Mouse (Mus musculus): ENCODE results near the gene Ror1. TPM values are rescaled to one million over a fixed set of nuclear protein-coding genes. Genes with fewer than 3 reads are reported as not detected.

Ror1 gene
- polyA plus RNA-seq, 1 experiment from 2014 or later: 1.6 TPM

DNA sequence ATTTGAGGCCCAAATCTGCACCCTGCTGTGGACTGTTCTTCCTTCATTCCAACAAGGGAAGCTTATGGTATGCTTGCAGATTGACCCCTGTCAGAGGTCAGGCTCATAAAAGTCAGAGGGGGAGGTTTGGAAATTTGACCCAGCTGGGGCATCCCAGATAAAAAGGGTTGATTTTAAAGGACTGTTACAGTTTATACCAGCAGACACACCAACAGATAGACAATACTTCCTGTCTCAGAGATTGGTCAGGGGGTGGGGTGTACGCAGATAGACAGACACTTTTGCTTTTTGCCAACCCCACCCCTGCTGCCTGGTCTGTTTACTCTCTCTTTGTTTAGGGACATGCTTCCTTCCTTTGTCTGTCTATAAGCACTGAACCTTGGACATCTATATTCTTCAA, 127.9 kb downstream of the Ror1 start:
- Histone ChIP-seq H3K36me3 (no peaks in the 10 kb centered on the region), H3K27ac (replicated peaks) (no peak overlapping the region), H3K9ac (no peak overlapping the region), H3K4me2 (no peak overlapping the region), H3K4me3 (no peak overlapping the region), H3K9me3 (no peaks in the 10 kb centered on the region), H3K4me1 (replicated peaks) (peaks cover 4% of the 10 kb centered on the region; the same call in 1 of the 2 replicates), H3K27me3 (no peaks in the 10 kb centered on the region)
- 39% methylated on average over 1 of the region's 1 CpGs for WGBS
- ATAC-seq (ENCODE audit: low FRiP score, low read depth): no peak

- ATAC-seq (ENCODE audit: low FRiP score, low read depth): no peak
- H3K36me3 ChIP-seq: no peaks in the 10 kb centered on the region
- H3K9ac ChIP-seq: no peak overlapping the region
- no peaks in the 10 kb centered on the region for H3K27me3 ChIP-seq
- WGBS: 67% methylated on average over 3 of the region's 3 CpGs
- no peak overlapping the region for H3K4me2 ChIP-seq
- H3K4me3 ChIP-seq: no peak overlapping the region
- H3K9me3 ChIP-seq: no peaks in the 10 kb centered on the region
- H3K27ac ChIP-seq (replicated peaks): no peak overlapping the region
- peaks cover 4% of the 10 kb centered on the region; the same call in 1 of the 2 replicates for H3K4me1 ChIP-seq (replicated peaks)
Observed at GRCm38 (mm10) chr4:100223965-100224364, 128.4 kb downstream of the Ror1 start.

GRCm38 (mm10) chr4:100226619-100227018, 131.0 kb downstream of the Ror1 start:
- H3K9ac ChIP-seq: no peak overlapping the region
- H3K4me2 ChIP-seq: no peak overlapping the region
- ATAC-seq (ENCODE audit: low FRiP score, low read depth): no peak
- H3K4me1 ChIP-seq (replicated peaks): peaks cover 4% of the 10 kb centered on the region; the same call in 1 of the 2 replicates
- no peaks in the 10 kb centered on the region for H3K27me3 ChIP-seq
- H3K4me3 ChIP-seq: no peak overlapping the region
- H3K36me3 ChIP-seq: no peaks in the 10 kb centered on the region
- no peak overlapping the region for H3K27ac ChIP-seq (replicated peaks)
- no peaks in the 10 kb centered on the region for H3K9me3 ChIP-seq
- WGBS: 42% methylated on average over 4 of the region's 4 CpGs

GRCm38 (mm10) chr4:100228106-100228505, 132.5 kb downstream of the Ror1 start:
- no peaks in the 10 kb centered on the region for H3K9me3 ChIP-seq
- no peaks in the 10 kb centered on the region for H3K4me1 ChIP-seq (replicated peaks)
- no peak overlapping the region for H3K4me2 ChIP-seq
- H3K27me3 ChIP-seq: no peaks in the 10 kb centered on the region
- H3K4me3 ChIP-seq: no peak overlapping the region
- no peaks in the 10 kb centered on the region for H3K36me3 ChIP-seq
- H3K9ac ChIP-seq: no peak overlapping the region
- 87% methylated on average over 3 of the region's 3 CpGs for whole genome bisulfite sequencing
- no peak overlapping the region for H3K27ac ChIP-seq (replicated peaks)
- ATAC-seq (ENCODE audit: low FRiP score, low read depth): no peak

GRCm38 (mm10) chr4:100230245-100230644, 134.7 kb downstream of the Ror1 start:
- Histone ChIP-seq H3K4me3 (no peak overlapping the region), H3K36me3 (no peaks in the 10 kb centered on the region), H3K9ac (no peak overlapping the region), H3K4me2 (no peak overlapping the region), H3K4me1 (replicated peaks) (no peaks in the 10 kb centered on the region), H3K27me3 (no peaks in the 10 kb centered on the region), H3K9me3 (no peaks in the 10 kb centered on the region), H3K27ac (replicated peaks) (no peak overlapping the region)
- 85% methylated on average over 5 of the region's 5 CpGs for WGBS
- ATAC-seq (ENCODE audit: low FRiP score, low read depth): no peak

DNA sequence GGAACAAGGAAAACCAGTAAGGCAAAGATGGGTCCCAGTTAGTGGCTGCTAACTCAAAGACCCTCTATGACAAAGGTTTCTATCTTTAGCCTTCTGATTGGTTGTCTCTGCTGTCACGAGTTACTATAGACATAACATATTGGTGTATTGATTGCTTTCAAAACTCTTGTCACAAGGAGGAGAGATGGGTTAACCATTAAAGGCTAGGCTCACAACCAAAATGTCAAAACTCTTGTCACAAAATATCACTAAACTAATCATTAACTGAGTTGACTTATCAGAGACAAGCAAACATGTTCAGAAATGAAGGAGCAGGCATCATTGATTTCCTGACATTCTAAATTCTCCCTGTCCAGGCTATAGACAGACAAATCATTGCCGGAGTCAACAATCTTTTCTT, 135.4 kb downstream of the Ror1 start:
- H3K4me3 ChIP-seq: no peak overlapping the region
- WGBS: 87% methylated on average over 2 of the region's 2 CpGs
- no peak for ATAC-seq (ENCODE audit: low FRiP score, low read depth)
- no peak overlapping the region for H3K4me2 ChIP-seq
- H3K9ac ChIP-seq: no peak overlapping the region
- no peaks in the 10 kb centered on the region for H3K36me3 ChIP-seq
- H3K9me3 ChIP-seq: no peaks in the 10 kb centered on the region
- no peaks in the 10 kb centered on the region for H3K4me1 ChIP-seq (replicated peaks)
- H3K27ac ChIP-seq (replicated peaks): no peak overlapping the region
- H3K27me3 ChIP-seq: no peaks in the 10 kb centered on the region

DNA sequence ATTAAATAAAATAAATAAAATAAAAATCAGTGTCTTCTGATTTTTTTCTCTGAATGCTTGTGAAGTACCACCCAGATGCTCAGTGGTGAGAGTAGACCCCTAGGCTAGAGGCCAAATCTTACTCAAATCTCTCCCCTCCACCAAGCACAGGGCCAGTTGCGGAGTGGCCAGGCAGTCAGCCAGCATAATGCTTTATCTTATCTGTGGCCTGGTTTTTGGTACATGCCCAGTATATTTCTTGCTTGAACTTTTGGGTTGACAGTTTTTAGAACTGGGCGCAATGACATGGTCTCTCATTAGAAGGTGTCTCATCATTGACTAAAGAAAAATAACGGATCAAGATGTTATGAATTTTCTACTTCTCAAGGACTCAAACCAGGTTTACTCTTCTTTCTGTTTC, 136.3 kb downstream of the Ror1 start:
- Histone ChIP-seq H3K27me3 (no peaks in the 10 kb centered on the region), H3K4me1 (replicated peaks) (no peaks in the 10 kb centered on the region), H3K9ac (no peak overlapping the region), H3K4me3 (no peak overlapping the region), H3K27ac (replicated peaks) (no peak overlapping the region), H3K9me3 (no peaks in the 10 kb centered on the region), H3K36me3 (no peaks in the 10 kb centered on the region), H3K4me2 (no peak overlapping the region)
- ATAC-seq (ENCODE audit: low FRiP score, low read depth): no peak
- WGBS: 98% methylated on average over 3 of the region's 3 CpGs

- H3K27ac ChIP-seq (replicated peaks): no peak overlapping the region
- H3K4me2 ChIP-seq: no peak overlapping the region
- no peak overlapping the region for H3K4me3 ChIP-seq
- no peaks in the 10 kb centered on the region for H3K4me1 ChIP-seq (replicated peaks)
- no peaks in the 10 kb centered on the region for H3K27me3 ChIP-seq
- WGBS: 95% methylated on average over 7 of the region's 7 CpGs
- H3K36me3 ChIP-seq: no peaks in the 10 kb centered on the region
- ATAC-seq (ENCODE audit: low FRiP score, low read depth): no peak
- H3K9me3 ChIP-seq: no peaks in the 10 kb centered on the region
- no peak overlapping the region for H3K9ac ChIP-seq
Observed at GRCm38 (mm10) chr4:100232541-100232940, 136.9 kb downstream of the Ror1 start.

DNA sequence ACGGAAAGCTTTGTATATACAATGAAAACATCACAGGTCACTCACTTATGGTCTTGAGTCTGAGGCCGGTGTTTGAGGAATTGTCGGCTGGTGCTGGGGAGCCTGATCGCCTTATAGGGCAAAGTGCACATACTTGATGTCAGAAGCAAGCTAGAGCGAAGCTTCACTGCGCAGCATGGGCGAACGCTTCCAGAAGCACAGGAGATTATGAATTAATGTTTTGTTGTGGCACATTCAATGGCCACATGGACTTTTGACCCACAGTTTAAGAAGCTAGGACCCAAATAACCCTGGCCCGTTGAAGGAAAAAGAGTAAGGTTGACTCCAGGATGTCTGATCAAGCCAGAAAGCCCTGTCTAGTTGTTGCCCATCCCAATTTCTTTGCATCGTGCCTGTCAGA, 138.2 kb downstream of the Ror1 start:
- Histone ChIP-seq H3K36me3 (no peaks in the 10 kb centered on the region), H3K4me3 (no peak overlapping the region), H3K9ac (no peak overlapping the region), H3K4me2 (no peak overlapping the region), H3K27me3 (no peaks in the 10 kb centered on the region), H3K9me3 (no peaks in the 10 kb centered on the region), H3K4me1 (replicated peaks) (no peaks in the 10 kb centered on the region), H3K27ac (replicated peaks) (no peak overlapping the region)
- 91% methylated on average over 10 of the region's 10 CpGs for WGBS
- no peak for ATAC-seq (ENCODE audit: low FRiP score, low read depth)

- Histone ChIP-seq H3K4me3 (no peak overlapping the region), H3K9ac (no peak overlapping the region), H3K27me3 (no peaks in the 10 kb centered on the region), H3K27ac (replicated peaks) (no peak overlapping the region), H3K4me2 (no peak overlapping the region), H3K36me3 (no peaks in the 10 kb centered on the region), H3K9me3 (no peaks in the 10 kb centered on the region), H3K4me1 (replicated peaks) (no peaks in the 10 kb centered on the region)
- ATAC-seq (ENCODE audit: low FRiP score, low read depth): no peak
- WGBS: 86% methylated on average over 3 of the region's 3 CpGs
Observed at GRCm38 (mm10) chr4:100236339-100236738, 140.7 kb downstream of the Ror1 start.

DNA sequence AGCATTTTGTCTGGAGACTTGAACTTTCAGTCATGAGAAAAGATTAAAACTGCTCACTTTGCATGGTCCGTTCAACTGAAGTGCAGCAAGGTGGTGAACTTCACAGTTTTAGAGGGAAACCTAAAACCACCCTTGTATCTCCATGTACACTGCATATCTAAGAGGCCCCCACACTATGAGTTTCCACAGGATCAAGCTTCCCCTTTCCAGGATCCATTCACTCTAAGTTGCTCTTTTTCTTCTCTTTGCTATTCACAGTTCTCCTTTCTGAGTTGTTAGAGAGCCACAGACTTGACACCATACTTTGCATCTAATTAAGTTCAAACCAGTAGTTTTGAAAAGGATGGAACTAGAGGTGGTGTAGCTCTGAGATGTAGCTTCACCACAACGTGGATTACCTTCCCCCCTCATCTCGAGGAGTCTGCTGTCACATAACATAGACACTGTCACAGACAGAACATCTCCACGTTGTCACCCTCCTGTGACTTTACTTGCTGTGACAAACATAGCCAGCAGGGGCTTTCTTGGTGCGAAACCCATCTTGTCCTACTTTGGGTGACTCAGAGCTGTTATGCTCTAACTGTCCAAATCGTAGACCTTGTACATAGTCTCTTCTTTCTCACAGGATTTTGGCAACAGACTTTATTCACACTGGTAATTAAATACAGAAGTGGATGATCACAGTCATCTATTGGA, 146.6 kb downstream of the Ror1 start:
- Histone ChIP-seq H3K4me2 (no peak overlapping the region), H3K9me3 (no peaks in the 10 kb centered on the region), H3K36me3 (no peaks in the 10 kb centered on the region), H3K4me3 (no peak overlapping the region), H3K27me3 (no peaks in the 10 kb centered on the region), H3K9ac (no peak overlapping the region), H3K4me1 (replicated peaks) (no peaks in the 10 kb centered on the region), H3K27ac (replicated peaks) (no peak overlapping the region)
- ATAC-seq (ENCODE audit: low FRiP score, low read depth): no peak
- 84% methylated on average over 6 of the region's 6 CpGs for WGBS

DNA sequence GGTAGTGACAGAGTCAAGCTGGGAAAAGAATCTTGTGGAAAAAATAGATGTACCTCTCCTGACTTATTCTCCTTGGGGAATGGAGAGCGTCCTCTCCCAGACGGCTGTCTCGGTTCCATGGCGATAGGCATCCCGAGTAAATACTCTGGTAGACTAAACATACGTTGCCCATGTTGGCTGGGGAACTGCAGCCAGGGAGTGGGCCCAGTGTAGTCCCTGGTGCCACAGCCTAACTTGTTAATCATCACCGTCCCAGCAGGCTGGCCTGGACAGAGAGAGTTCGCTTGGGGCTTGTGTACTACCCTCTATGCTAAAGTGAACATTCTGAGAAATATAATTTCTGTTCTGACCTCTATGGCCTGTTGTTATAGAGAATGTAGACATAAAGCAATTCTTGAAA, 148.7 kb downstream of the Ror1 start:
- Histone ChIP-seq H3K27me3 (no peaks in the 10 kb centered on the region), H3K4me2 (no peak overlapping the region), H3K36me3 (no peaks in the 10 kb centered on the region), H3K4me1 (replicated peaks) (no peaks in the 10 kb centered on the region), H3K9me3 (no peaks in the 10 kb centered on the region), H3K27ac (replicated peaks) (no peak overlapping the region), H3K4me3 (no peak overlapping the region), H3K9ac (no peak overlapping the region)
- ATAC-seq (ENCODE audit: low FRiP score, low read depth): no peak
- 77% methylated on average over 8 of the region's 8 CpGs for WGBS

DNA sequence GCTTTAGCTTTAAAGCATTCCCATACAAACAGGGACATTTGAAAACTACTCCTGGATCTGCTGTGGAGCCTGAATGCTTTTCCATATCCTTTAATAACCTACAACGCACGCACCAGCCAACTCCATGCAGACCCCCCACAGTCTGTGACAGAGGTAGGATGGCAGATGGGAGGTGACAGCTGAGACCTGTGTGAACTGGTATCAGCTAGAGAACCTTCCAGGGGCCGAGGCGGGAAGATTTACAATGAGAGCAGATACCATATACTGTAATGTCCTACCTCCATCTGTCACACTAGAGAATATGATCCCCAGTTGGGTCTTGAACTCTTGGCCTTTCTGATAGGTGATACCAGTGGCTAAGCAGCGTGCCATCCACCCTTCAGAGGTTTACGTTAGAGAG, 149.1 kb downstream of the Ror1 start:
- no peak overlapping the region for H3K4me3 ChIP-seq
- 73% methylated on average over 6 of the region's 6 CpGs for WGBS
- ATAC-seq (ENCODE audit: low FRiP score, low read depth): no peak
- no peak overlapping the region for H3K27ac ChIP-seq (replicated peaks)
- no peaks in the 10 kb centered on the region for H3K4me1 ChIP-seq (replicated peaks)
- H3K36me3 ChIP-seq: no peaks in the 10 kb centered on the region
- no peak overlapping the region for H3K4me2 ChIP-seq
- no peaks in the 10 kb centered on the region for H3K9me3 ChIP-seq
- H3K27me3 ChIP-seq: no peaks in the 10 kb centered on the region
- H3K9ac ChIP-seq: no peak overlapping the region

Measured in hindbrain, embryonic 15.5 days (tissue).